8 mouse cellular contexts compared by ENCODE assay signal in the genomic region with DNA sequence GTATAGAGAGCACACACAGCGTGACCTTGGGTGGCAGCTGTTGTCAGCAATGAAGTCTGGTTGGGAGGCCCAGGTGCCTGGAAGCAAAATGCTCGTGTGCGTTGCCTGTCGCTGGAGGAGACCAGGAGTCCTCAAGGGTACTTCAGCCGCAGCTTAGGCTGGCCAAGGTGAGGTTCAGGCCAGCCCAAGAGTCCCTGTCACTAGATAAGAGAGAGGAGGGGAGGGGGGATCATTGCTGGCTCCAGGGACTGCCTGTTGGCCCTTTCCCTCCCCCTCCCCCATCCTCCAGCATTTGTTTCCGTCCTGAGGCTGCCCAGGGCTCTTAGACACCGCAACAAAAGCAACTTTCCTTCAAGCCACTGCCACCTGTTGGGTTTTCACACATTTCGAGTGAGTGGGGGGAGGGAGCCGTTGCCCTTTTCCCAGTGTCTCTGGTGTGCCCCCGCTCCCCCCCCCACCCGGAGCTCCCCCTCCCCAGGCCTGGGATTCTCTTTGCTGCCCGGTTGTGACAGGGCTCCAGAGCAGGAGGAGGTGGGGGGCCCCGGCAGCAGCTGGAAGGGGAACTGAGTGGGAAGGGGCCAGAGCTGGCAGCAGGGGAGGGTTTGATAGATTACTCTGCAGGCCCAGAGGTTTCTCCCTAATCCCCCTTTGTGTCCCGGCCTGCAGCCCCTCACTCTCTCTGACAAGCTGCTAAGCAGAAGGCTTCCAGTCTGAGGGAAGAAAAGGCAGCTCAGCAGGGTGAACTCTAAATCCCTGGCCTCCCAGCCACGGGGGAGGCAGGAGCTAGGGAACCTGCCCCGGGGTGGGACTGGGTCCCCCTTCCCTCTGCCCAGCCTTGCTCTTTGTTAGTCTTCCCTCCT. TPM values are rescaled to one million over a fixed set of nuclear protein-coding genes. Genes with fewer than 3 reads are reported as not detected.
DNase-seq lines count a peak whose midpoint lies in the region; ATAC-seq lines count a peak whose summit lies in the region.

No protein-coding gene starts in this region.

- H3K27me3 ChIP-seq in heart, embryonic 16.5 days (ENCODE audit: control insufficient read depth, insufficient read depth, low read length), result peaks cover 13% of the 10 kb centered on the region
- 0 out of 2 replicates have a peak, but pooled peaks cover 17% of the 10 kb centered on the region for H3K27me3 ChIP-seq in hindbrain, embryonic 13.5 days
- no peaks in the 10 kb centered on the region for H3K27me3 ChIP-seq in midbrain, embryonic 14.5 days (ENCODE audit: control insufficient read depth, insufficient read depth, low read length)

- no peaks in the 10 kb centered on the region for H3K9me3 ChIP-seq in heart, embryonic 16.5 days (replicated peaks; ENCODE audit: control insufficient read depth, low read length)
- H3K9me3 ChIP-seq in hindbrain, embryonic 13.5 days, result no peaks in the 10 kb centered on the region
- H3K9me3 ChIP-seq in midbrain, embryonic 14.5 days (ENCODE audit: control insufficient read depth, low read length), result no peaks in the 10 kb centered on the region

- no peak for DNase-seq in heart, postnatal 10 days
- DNase-seq in ZHBTc4 (ENCODE audit: low read depth, low spot score), result peak; percentile 58
- DNase-seq in midbrain, embryonic 14.5 days, result peak; percentile 77
- no peak for DNase-seq in gastrocnemius, postnatal 14 days
- no peak for DNase-seq in urinary bladder, postnatal 36 days (ENCODE audit: low spot score in 2 of 2)
- no peak for DNase-seq in layer of hippocampus, postnatal 14 days (ENCODE audit: low spot score in 2 of 2)

- ATAC-seq in heart, embryonic 16.5 days (replicated peaks; ENCODE audit: extremely low read depth, insufficient read depth, low FRiP score), result 0 out of 2 replicates have a peak, but pooled peaks have one; percentile 10
- ATAC-seq in hindbrain, embryonic 13.5 days (ENCODE audit: low FRiP score), result peak; percentile 55
- ATAC-seq in midbrain, embryonic 14.5 days (ENCODE audit: low FRiP score, low TSS enrichment), result peak; percentile 84

- no peak overlapping the region for H3K27ac ChIP-seq in heart, embryonic 16.5 days (ENCODE audit: low read length)
- H3K27ac ChIP-seq in hindbrain, embryonic 13.5 days, result peak overlapping the region; percentile 49
- peak overlapping the region; percentile 83 for H3K27ac ChIP-seq in midbrain, embryonic 14.5 days (replicated peaks; ENCODE audit: low read depth, low read length)

- no peaks in the 10 kb centered on the region for H3K36me3 ChIP-seq in heart, embryonic 16.5 days (ENCODE audit: control insufficient read depth, insufficient read depth)
- no peaks in the 10 kb centered on the region for H3K36me3 ChIP-seq in hindbrain, embryonic 13.5 days
- no peaks in the 10 kb centered on the region for H3K36me3 ChIP-seq in midbrain, embryonic 14.5 days (ENCODE audit: control insufficient read depth, insufficient read depth, low read length)

- no peak overlapping the region for H3K4me3 ChIP-seq in heart, embryonic 16.5 days (ENCODE audit: low read length)
- no peak overlapping the region for H3K4me3 ChIP-seq in hindbrain, embryonic 13.5 days
- H3K4me3 ChIP-seq in midbrain, embryonic 14.5 days (replicated peaks; ENCODE audit: low read depth, low read length), result no peak overlapping the region

- intact Hi-C loops in heart, postnatal 10 days (cut with DNase I), result no loop called here
- intact Hi-C loops in gastrocnemius, postnatal 14 days (cut with DNase I; ENCODE audit: low total_unique reads), result no loop called here

- WGBS in heart, embryonic 16.5 days, result 22% methylated on average over 16 of the region's 16 CpGs
- 2% methylated on average over 16 of the region's 16 CpGs for WGBS in hindbrain, embryonic 13.5 days
- 4% methylated on average over 16 of the region's 16 CpGs for WGBS in midbrain, embryonic 14.5 days

- peak overlapping the region; percentile 14 for H3K4me2 ChIP-seq in heart, embryonic 16.5 days (ENCODE audit: low read depth, low read length)
- H3K4me2 ChIP-seq in hindbrain, embryonic 13.5 days, result peak overlapping the region; percentile 21
- H3K4me2 ChIP-seq in midbrain, embryonic 14.5 days (ENCODE audit: low read length), result peak overlapping the region; percentile 35

- peaks cover 15% of the 10 kb centered on the region for H3K4me1 ChIP-seq in heart, embryonic 16.5 days (ENCODE audit: control insufficient read depth, insufficient read depth, low read length)
- peaks cover 48% of the 10 kb centered on the region for H3K4me1 ChIP-seq in hindbrain, embryonic 13.5 days (replicated peaks)
- peaks cover 42% of the 10 kb centered on the region for H3K4me1 ChIP-seq in midbrain, embryonic 14.5 days (ENCODE audit: control insufficient read depth, insufficient read depth, low read length)

- 0 out of 2 replicates have a peak overlapping the region, but pooled peaks have one; percentile 7 for H3K9ac ChIP-seq in heart, embryonic 16.5 days (ENCODE audit: low read length)
- peak overlapping the region; percentile 19; the same call in 1 of the 2 replicates for H3K9ac ChIP-seq in hindbrain, embryonic 13.5 days
- 0 out of 2 replicates have a peak overlapping the region, but pooled peaks have one; percentile 1 for H3K9ac ChIP-seq in midbrain, embryonic 14.5 days (replicated peaks; ENCODE audit: low read length)

RNA-seq across cellular contexts. Expression of a gene that starts 8.1 kb away (rescaled TPM):
- 5.1 and 5.4 TPM in 2 replicates for polyA plus RNA-seq in heart, embryonic 16.5 days (2015; fragmentation: Nextera tagmentation; extraction: Ambion mirVana)
- 1 to 10 TPM; 3.0 to 5.3 TPM for total RNA-seq in heart, postnatal 10 days (2021)
- polyA plus RNA-seq in hindbrain, embryonic 13.5 days (2015; fragmentation: Nextera tagmentation; extraction: Ambion mirVana), result 1.8 and 4.3 TPM in 2 replicates
- 2.6 and 6.4 TPM in 2 replicates for polyA plus RNA-seq in midbrain, embryonic 14.5 days (2014; fragmentation: Nextera tagmentation; extraction: Ambion mirVana)
- 1 to 10 TPM; 1.0 to 1.1 TPM for total RNA-seq in gastrocnemius, postnatal 14 days (2021)
- total RNA-seq in layer of hippocampus, postnatal 14 days (2021), result 1 to 10 TPM; 2.0 to 2.6 TPM

RNA-seq across cellular contexts. Expression of a gene that starts 36.5 kb away (rescaled TPM):
- polyA plus RNA-seq in heart, embryonic 16.5 days (2015; fragmentation: Nextera tagmentation; extraction: Ambion mirVana), result 17.5 and 17.8 TPM in 2 replicates
- 100 to 1,000 TPM; 133 to 138 TPM for total RNA-seq in heart, postnatal 10 days (2021)
- polyA plus RNA-seq in hindbrain, embryonic 13.5 days (2015; fragmentation: Nextera tagmentation; extraction: Ambion mirVana), result 10.6 and 11.0 TPM in 2 replicates
- 14.4 and 17.1 TPM in 2 replicates for polyA plus RNA-seq in midbrain, embryonic 14.5 days (2014; fragmentation: Nextera tagmentation; extraction: Ambion mirVana)
- 10 to 100 TPM; 65.1 to 65.8 TPM for total RNA-seq in gastrocnemius, postnatal 14 days (2021)
- 10 to 100 TPM; 59.1 to 60.4 TPM for total RNA-seq in layer of hippocampus, postnatal 14 days (2021)

Comparison
In these comparisons a context has a peak if more than half of its experiments do, and no peak if none do; other contexts are left out.
1. ATAC-seq: peak in every context shown above with its lines; median percentile 84 in midbrain, embryonic 14.5 days; 55 in hindbrain, embryonic 13.5 days; 10 in heart, embryonic 16.5 days.
2. DNase-seq: peak in ZHBTc4 (single experiment) and midbrain, embryonic 14.5 days (single experiment); none in heart, postnatal 10 days (0 of 2), gastrocnemius, postnatal 14 days (single experiment), urinary bladder, postnatal 36 days (0 of 2) and layer of hippocampus, postnatal 14 days (0 of 2).
3. Peak in every context shown above with its lines, with median percentiles within 50 percentile points of each other: H3K4me2 ChIP-seq and H3K9ac ChIP-seq.